Mouse (Mus musculus): ENCODE measurements around the gene Bub3.

- no peak for TF ChIP-seq CTCF (IDR thresholded peaks at IDR 0.05; ENCODE audit: insufficient read depth, low read depth, low read length)
- no peak for TF ChIP-seq POLR2A (IDR thresholded peaks at IDR 0.05; ENCODE audit: insufficient read depth, low read depth, low read length)
Observed at GRCm38 (mm10) chr7:131597779-131598482, 37.9 kb downstream of the Bub3 start.

Data from olfactory bulb, adult 2 months (tissue).